Mouse (Mus musculus) CH12.LX (cell line): ENCODE measurements around the gene Rcan1. TPM values are rescaled to one million over a fixed set of nuclear protein-coding genes. Genes with fewer than 3 reads are reported as not detected.
A peak's percentile ranks its signal among the peaks of the same experiment; 100 is the strongest.

Experiments
- DNase-seq: peaks from one replicate; pipeline ENCODE4 v3.0.0-alpha.2; 2013; ENCODE audit errors: extremely low read depth
- H3K27ac ChIP-seq: 2 replicates; pipeline ENCODE4 v1.5.1; 2012; ENCODE audit warnings: low read depth, mild to moderate bottlenecking, control low read depth, moderate library complexity; ENCODE audit not compliant: insufficient read depth
- H3K27me3 ChIP-seq: replicated peaks from 2 replicates; pipeline ENCODE3; 2012; ENCODE audit warnings: inconsistent platforms
- H3K36me3 ChIP-seq, 2 experiments: replicated peaks in 1 of 2; 2 replicates each; pipeline versions ENCODE3 to v1.6.1; 2012; ENCODE audit warnings: inconsistent platforms in 1 of 2, low read length in 1 of 2, mild to moderate bottlenecking in 1 of 2, mixed read lengths in 1 of 2, moderate library complexity in 1 of 2; ENCODE audit not compliant: control insufficient read depth in 1 of 2, insufficient read depth in 1 of 2
- H3K4me1 ChIP-seq, 2 experiments: 2 replicates each; pipeline ENCODE4 v1.6.1; 2012; ENCODE audit warnings: inconsistent platforms in 1 of 2, moderate library complexity in 1 of 2; ENCODE audit not compliant: insufficient read depth in 2 of 2, control insufficient read depth in 1 of 2
- H3K4me2 ChIP-seq: 2 replicates; pipeline ENCODE4 v1.6.1; 2012; ENCODE audit warnings: low read depth, mild to moderate bottlenecking, control low read depth; ENCODE audit not compliant: poor library complexity, insufficient read depth, severe bottlenecking
- H3K4me3 ChIP-seq, 3 experiments: fragments of 150-350 bp in 1 of 3; sonication (generic) in 1 of 3; replicated peaks in 1 of 3; 2 replicates each; pipeline versions ENCODE3 to v1.5.1; 2011 to 2012; ENCODE audit warnings: low read depth in 2 of 3, low read length in 2 of 3, mild to moderate bottlenecking in 2 of 3, moderate library complexity in 2 of 3, control low read depth in 1 of 3, improper control_type of control experiment in 1 of 3, inconsistent platforms in 1 of 3, mixed read lengths in 1 of 3; ENCODE audit not compliant: poor library complexity in 1 of 3
- H3K79me2 ChIP-seq: replicated peaks from 2 replicates; pipeline ENCODE4 v1.6.1; 2012; ENCODE audit warnings: mild to moderate bottlenecking, moderate library complexity; ENCODE audit not compliant: control insufficient read depth, poor library complexity, insufficient read depth, severe bottlenecking; ENCODE audit errors: extremely low read depth
- H3K9ac ChIP-seq: 2 replicates; pipeline ENCODE4 v1.6.1; 2012; ENCODE audit warnings: low read depth, mild to moderate bottlenecking, control low read depth, moderate library complexity; ENCODE audit not compliant: insufficient read depth
- H3K9me3 ChIP-seq: replicated peaks from 2 replicates; pipeline ENCODE3; 2012; ENCODE audit warnings: low read length, inconsistent platforms, mixed read lengths
- BHLHE40 ChIP-seq: IDR thresholded peaks from 2 replicates; pipeline ENCODE4 v1.6.1; 2011; ENCODE audit warnings: mild to moderate bottlenecking, low read depth, low read length, improper control_type of control experiment
- CTCF ChIP-seq, 2 experiments: IDR thresholded peaks in 1 of 2; conservative IDR thresholded peaks in 1 of 2; 2 replicates each; pipeline ENCODE4 v1.5.1; 2011 to 2012; ENCODE audit warnings: low read depth in 2 of 2, low read length in 2 of 2, improper control_type of control experiment in 1 of 2, inconsistent platforms in 1 of 2, mild to moderate bottlenecking in 1 of 2, moderate library complexity in 1 of 2
- ELF1 ChIP-seq: IDR thresholded peaks from 2 replicates; pipeline ENCODE4 v1.6.1; 2014; ENCODE audit warnings: low read depth, mild to moderate bottlenecking, inconsistent platforms, low read length, improper control_type of control experiment
- GABPA ChIP-seq: IDR thresholded peaks from 2 replicates; pipeline ENCODE4 v1.6.1; 2012; ENCODE audit warnings: low read depth, low read length, improper control_type of control experiment, inconsistent platforms; ENCODE audit not compliant: insufficient replicate concordance
- HCFC1 ChIP-seq: IDR thresholded peaks from 2 replicates; pipeline ENCODE4 v1.6.1; 2012; ENCODE audit warnings: low read depth, mild to moderate bottlenecking, inconsistent platforms, low read length, improper control_type of control experiment
- IRF4 ChIP-seq: IDR thresholded peaks from 2 replicates; pipeline ENCODE4 v1.6.1; 2014; ENCODE audit warnings: low read depth, mild to moderate bottlenecking, inconsistent platforms, low read length, improper control_type of control experiment
- JUND ChIP-seq: conservative IDR thresholded peaks from 2 replicates; pipeline ENCODE4 v1.6.1; 2011; ENCODE audit warnings: low read depth, low read length, improper control_type of control experiment
- MAFK ChIP-seq: IDR thresholded peaks from 2 replicates; pipeline ENCODE4 v1.6.1; 2011; ENCODE audit warnings: low read length, improper control_type of control experiment; ENCODE audit not compliant: insufficient replicate concordance
- MEF2A ChIP-seq: IDR thresholded peaks from 2 replicates; pipeline ENCODE4 v1.6.1; 2014; ENCODE audit warnings: low read depth, mild to moderate bottlenecking, inconsistent platforms, low read length, improper control_type of control experiment, borderline replicate concordance
- MXI1 ChIP-seq: IDR thresholded peaks from 2 replicates; pipeline ENCODE4 v1.6.1; 2011; ENCODE audit warnings: mild to moderate bottlenecking, low read depth, low read length, improper control_type of control experiment
- MYC ChIP-seq: IDR thresholded peaks from 2 replicates; pipeline ENCODE4 v1.6.1; 2011; ENCODE audit warnings: low read depth, mild to moderate bottlenecking, improper control_type of control experiment, low read length
- PAX5 ChIP-seq: IDR thresholded peaks from 2 replicates; pipeline ENCODE4 v1.6.1; 2012; ENCODE audit warnings: low read length, inconsistent platforms, mixed read lengths
- POLR2A ChIP-seq: IDR thresholded peaks from 2 replicates; pipeline ENCODE4 v1.6.1; 2011; ENCODE audit warnings: low read depth, mild to moderate bottlenecking, improper control_type of control experiment, low read length
- POLR2AphosphoS2 ChIP-seq: IDR thresholded peaks from 2 replicates; pipeline ENCODE4 v1.6.1; 2011; ENCODE audit warnings: low read depth, low read length, improper control_type of control experiment
- RAD21 ChIP-seq: IDR thresholded peaks from 2 replicates; pipeline ENCODE4 v1.6.1; 2011; ENCODE audit warnings: low read depth, mild to moderate bottlenecking, low read length, improper control_type of control experiment, moderate library complexity
- SMC3 ChIP-seq: IDR thresholded peaks from 2 replicates; pipeline ENCODE4 v1.6.1; 2011; ENCODE audit warnings: low read depth, low read length, improper control_type of control experiment
- TBP ChIP-seq: conservative IDR thresholded peaks from 2 replicates; pipeline ENCODE4 v1.6.1; 2011; ENCODE audit warnings: low read depth, low read length, improper control_type of control experiment
- USF2 ChIP-seq: conservative IDR thresholded peaks from 2 replicates; pipeline ENCODE4 v1.6.1; 2011; ENCODE audit warnings: low read depth, low read length, improper control_type of control experiment
- ZKSCAN1 ChIP-seq: IDR thresholded peaks from 2 replicates; pipeline ENCODE4 v1.6.1; 2012; ENCODE audit warnings: low read depth, inconsistent platforms, low read length, improper control_type of control experiment, borderline replicate concordance
- ZMIZ1 ChIP-seq: IDR thresholded peaks from 2 replicates; pipeline ENCODE4 v1.6.1; 2012; ENCODE audit warnings: low read depth, mild to moderate bottlenecking, inconsistent platforms, low read length, improper control_type of control experiment
- ZNF384 ChIP-seq: IDR thresholded peaks from 2 replicates; pipeline ENCODE4 v1.6.1; 2012; ENCODE audit warnings: low read depth, low read length, improper control_type of control experiment, inconsistent platforms
- dilution Hi-C: fragments of 300-500 bp; cut with MboI; formaldehyde crosslinking; loops from 2 replicates; pipeline ENCODE4 v1.14.3; 2020; ENCODE audit warnings: low sequenced_read_pairs; ENCODE audit not compliant: extremely low pct_unique_long_range_greater_than_20kb, extremely low pct_ligation_motif_present
- in situ Hi-C: fragments of 300-500 bp; cut with MboI; formaldehyde crosslinking; loops from 3 replicates; pipeline ENCODE4 v1.14.3; 2019; ENCODE audit warnings: low sequenced_read_pairs, low pct_ligation_motif_present, low pct_unique_long_range_greater_than_20kb, mixed read lengths
- polyA plus RNA-seq: library from polyadenylated mRNA; unstranded; fragments of >175 nt; gene quantifications from 2 replicates; pipeline ENCODE4 v1.2.1, GENCODE M21; 2012; ENCODE audit warnings: low read depth; ENCODE audit not compliant: insufficient read length
- total RNA-seq, 2 experiments: library from RNA; depleted of rRNA; stranded (reverse); fragments of 300-350 nt in 1 of 2; fragments of >200 nt in 1 of 2; gene quantifications; 2 replicates each; pipeline ENCODE4 v1.2.3; 2012 to 2014

The Rcan1 gene
- total and polyA plus RNA-seq, 3 experiments, result 10.0 to 15.3 (median 12.4) TPM

- no peaks in the 10 kb centered on the region for H3K27me3 ChIP-seq
- H3K4me1 ChIP-seq, result peaks cover 3 to 35% of the 10 kb centered on the region in 2 experiments; a peak in 2 of 4 replicates
- H3K9ac ChIP-seq, result no peak overlapping the region
- in situ Hi-C loops, result loop anchor here (5.0 kb wide), 1 partner anchor 44 kb away; no protein-coding TSS in a partner anchor
- no peak overlapping the region for H3K4me3 ChIP-seq
- no peaks in the 10 kb centered on the region for H3K9me3 ChIP-seq
- TF ChIP-seq MXI1, result no peak
- TF ChIP-seq MAFK, result no peak
- no peak for TF ChIP-seq MYC
- no peak for TF ChIP-seq USF2
- TF ChIP-seq ELF1, result no peak
- no peak for TF ChIP-seq CTCF (conservative IDR thresholded peaks at IDR 0.05 in 1 of 2, IDR thresholded peaks at IDR 0.05 in 1 of 2; ENCODE audit: low read depth in 2 of 2, low read length in 2 of 2)
- TF ChIP-seq SMC3, result no peak
- TF ChIP-seq RAD21, result no peak
- TF ChIP-seq JUND, result no peak
- TF ChIP-seq GABPA, result no peak
- no peak for TF ChIP-seq TBP
- TF ChIP-seq BHLHE40, result no peak
- no peak for TF ChIP-seq POLR2AphosphoS2
- no peak for TF ChIP-seq ZNF384
- TF ChIP-seq ZMIZ1, result no peak
- no peak for TF ChIP-seq HCFC1
- DNase-seq, result no peak
- no peak overlapping the region for H3K27ac ChIP-seq
- dilution Hi-C loops, result no loop called here
- H3K79me2 ChIP-seq, result no peaks in the 10 kb centered on the region
- H3K36me3 ChIP-seq, result peaks cover 15 to 36% of the 10 kb centered on the region in 2 experiments
- H3K4me2 ChIP-seq, result no peak overlapping the region
Measured at GRCm38 (mm10) chr16:92397745-92398573, 72.7 kb downstream of the Rcan1 start.

DNA sequence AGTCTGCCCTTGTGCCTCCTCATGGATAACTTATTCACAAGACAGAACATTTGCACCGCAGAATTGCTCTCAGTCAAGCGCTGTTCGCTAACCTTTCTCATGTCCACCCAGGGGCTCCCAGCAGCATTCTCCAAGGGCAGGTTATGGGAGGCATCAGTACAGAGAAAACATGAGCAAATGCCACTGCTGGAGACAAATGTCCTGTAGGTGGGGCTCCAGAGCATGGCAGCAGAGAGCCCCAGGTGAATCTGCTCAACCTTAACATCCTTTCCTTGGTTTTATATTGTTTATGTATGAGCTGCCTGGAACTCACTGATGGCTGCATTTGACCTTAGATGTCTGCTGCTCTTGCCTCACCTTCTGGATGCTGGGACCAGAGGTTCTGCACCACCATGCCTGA, 76.9 kb downstream of the Rcan1 start:
- no peaks in the 10 kb centered on the region for H3K79me2 ChIP-seq
- peaks cover 21 to 51% of the 10 kb centered on the region in 2 experiments for H3K36me3 ChIP-seq

More for the DNA sequence above, 76.9 kb downstream of the Rcan1 start:
- no peak for TF ChIP-seq POLR2A
- TF ChIP-seq GABPA, result no peak
- no peak for TF ChIP-seq MYC
- TF ChIP-seq ZMIZ1, result no peak
- TF ChIP-seq MXI1, result no peak
- TF ChIP-seq USF2, result no peak
- no peak for TF ChIP-seq IRF4
- TF ChIP-seq CTCF (conservative IDR thresholded peaks at IDR 0.05 in 1 of 2, IDR thresholded peaks at IDR 0.05 in 1 of 2; ENCODE audit: low read depth in 2 of 2, low read length in 2 of 2), result peak; percentile 28 to 69; a peak in 3 of 4 replicates
- TF ChIP-seq MEF2A, result no peak
- TF ChIP-seq ZKSCAN1, result no peak
- TF ChIP-seq PAX5, result no peak
- TF ChIP-seq SMC3, result peak; percentile 72
- TF ChIP-seq RAD21, result peak; percentile 60
- DNase-seq, result peak; percentile 31
- H3K27ac ChIP-seq, result no peak overlapping the region
- H3K4me2 ChIP-seq, result no peak overlapping the region
- no peaks in the 10 kb centered on the region for H3K9me3 ChIP-seq
- H3K27me3 ChIP-seq, result no peaks in the 10 kb centered on the region
- dilution Hi-C loops, result no loop called here
- no peak overlapping the region for H3K4me3 ChIP-seq
- in situ Hi-C loops, result no loop called here
- no peak overlapping the region for H3K9ac ChIP-seq
- peaks cover 0 to 8% of the 10 kb centered on the region in 2 experiments; a peak in 1 of 4 replicates for H3K4me1 ChIP-seq
